Comparison of ENCODE assay signal across 10 mouse cellular contexts in genomic region chr17:81621188-81621644, GRCm38 (mm10).
DNase-seq lines count a peak whose midpoint lies in the region; ATAC-seq and TF ChIP-seq lines count a peak whose summit lies in the region.
"Had no signal": no experiment of that assay in that cellular context is flagged by ENCODE, and none has a peak within 500 bp of the region (broad histone marks: within the 10 kb centered on the region; RNA-seq: fewer than 3 reads in every experiment).

No protein-coding gene starts in this region.

- WGBS in kidney, postnatal 0 days, result 47% methylated on average over 2 of the region's 2 CpGs
- WGBS in forebrain, embryonic 16.5 days, result 65% methylated on average over 2 of the region's 2 CpGs
- WGBS in kidney, embryonic 14.5 days, result 55% methylated on average over 2 of the region's 2 CpGs
- 60% methylated on average over 2 of the region's 2 CpGs for WGBS in kidney, embryonic 16.5 days

- H3K4me3 ChIP-seq in kidney, postnatal 0 days (replicated peaks; ENCODE audit: low read depth, low read length), result no peak overlapping the region
- no peak overlapping the region for H3K4me3 ChIP-seq in forebrain, embryonic 16.5 days (replicated peaks; ENCODE audit: low read length)
- H3K4me3 ChIP-seq in kidney, embryonic 14.5 days (ENCODE audit: low read length), result no peak overlapping the region
- no peak overlapping the region for H3K4me3 ChIP-seq in kidney, embryonic 16.5 days (ENCODE audit: low read length)
- H3K4me3 ChIP-seq: heart, embryonic 15.5 days had no signal

- TF ChIP-seq CTCF in kidney, postnatal 0 days (IDR thresholded peaks at IDR 0.05; ENCODE audit: low read depth), result no peak

- H3K9ac ChIP-seq in kidney, postnatal 0 days (ENCODE audit: low read depth, low read length), result no peak overlapping the region
- no peak overlapping the region for H3K9ac ChIP-seq in forebrain, embryonic 16.5 days (replicated peaks; ENCODE audit: low read depth, low read length)
- no peak overlapping the region for H3K9ac ChIP-seq in kidney, embryonic 14.5 days (ENCODE audit: low read depth, low read length)
- H3K9ac ChIP-seq in kidney, embryonic 16.5 days (replicated peaks; ENCODE audit: low read length), result no peak overlapping the region
- H3K9ac ChIP-seq: heart, embryonic 15.5 days; liver, embryonic 14.5 days had no signal

- 0 out of 2 replicates have a peak, but pooled peaks cover 2% of the 10 kb centered on the region for H3K4me1 ChIP-seq in kidney, postnatal 0 days (replicated peaks; ENCODE audit: insufficient read depth, low read length)
- H3K4me1 ChIP-seq in forebrain, embryonic 16.5 days (replicated peaks; ENCODE audit: control insufficient read depth, insufficient read depth, low read length), result peaks cover 6% of the 10 kb centered on the region; the same call in 1 of the 2 replicates
- H3K4me1 ChIP-seq in kidney, embryonic 14.5 days (ENCODE audit: control insufficient read depth, insufficient read depth, low read length), result no peaks in the 10 kb centered on the region
- H3K4me1 ChIP-seq in kidney, embryonic 16.5 days (ENCODE audit: insufficient read depth, low read length), result no peaks in the 10 kb centered on the region; the same call in 1 of the 2 replicates

- H3K36me3 ChIP-seq in kidney, postnatal 0 days (ENCODE audit: insufficient read depth, low read length), result no peaks in the 10 kb centered on the region
- no peaks in the 10 kb centered on the region for H3K36me3 ChIP-seq in forebrain, embryonic 16.5 days (ENCODE audit: control insufficient read depth, insufficient read depth)
- no peaks in the 10 kb centered on the region for H3K36me3 ChIP-seq in kidney, embryonic 14.5 days (ENCODE audit: control insufficient read depth, insufficient read depth, low read length)
- no peaks in the 10 kb centered on the region for H3K36me3 ChIP-seq in kidney, embryonic 16.5 days (ENCODE audit: insufficient read depth, low read length)
- H3K36me3 ChIP-seq: heart, embryonic 15.5 days had no signal

- H3K4me2 ChIP-seq in kidney, postnatal 0 days (ENCODE audit: low read length), result no peak overlapping the region
- H3K4me2 ChIP-seq in forebrain, embryonic 16.5 days (ENCODE audit: low read length), result no peak overlapping the region
- H3K4me2 ChIP-seq in kidney, embryonic 14.5 days (replicated peaks; ENCODE audit: low read depth, low read length), result no peak overlapping the region
- H3K4me2 ChIP-seq in kidney, embryonic 16.5 days (replicated peaks; ENCODE audit: low read depth, low read length), result no peak overlapping the region
- H3K4me2 ChIP-seq: heart, embryonic 15.5 days had no signal

- DNase-seq in kidney, postnatal 0 days (ENCODE audit: low spot score), result peak; percentile 35
- DNase-seq in kidney, postnatal 25 days, result no peak
- DNase-seq in lung, adult 18-20 months, result peak; percentile 46 to 47
- DNase-seq in kidney, adult 18-20 months, result no peak

- H3K27ac ChIP-seq in kidney, postnatal 0 days, result no peak overlapping the region
- no peak overlapping the region for H3K27ac ChIP-seq in forebrain, embryonic 16.5 days (ENCODE audit: low read length)
- H3K27ac ChIP-seq in kidney, embryonic 14.5 days (ENCODE audit: low read depth, low read length), result no peak overlapping the region
- H3K27ac ChIP-seq in kidney, embryonic 16.5 days (ENCODE audit: low read length), result no peak overlapping the region
- H3K27ac ChIP-seq: heart, embryonic 15.5 days; liver, embryonic 14.5 days had no signal

- H3K9me3 ChIP-seq in kidney, postnatal 0 days (replicated peaks; ENCODE audit: low read length), result no peaks in the 10 kb centered on the region
- H3K9me3 ChIP-seq in forebrain, embryonic 16.5 days (ENCODE audit: control insufficient read depth, low read length), result no peaks in the 10 kb centered on the region
- H3K9me3 ChIP-seq in kidney, embryonic 14.5 days (ENCODE audit: control insufficient read depth, low read length), result no peaks in the 10 kb centered on the region
- H3K9me3 ChIP-seq in kidney, embryonic 16.5 days (ENCODE audit: low read length), result no peaks in the 10 kb centered on the region
- H3K9me3 ChIP-seq: heart, embryonic 15.5 days had no signal

- H3K27me3 ChIP-seq in kidney, postnatal 0 days (ENCODE audit: insufficient read depth, low read length), result no peaks in the 10 kb centered on the region
- H3K27me3 ChIP-seq in forebrain, embryonic 16.5 days (replicated peaks; ENCODE audit: control insufficient read depth, insufficient read depth, low read length), result no peaks in the 10 kb centered on the region
- no peaks in the 10 kb centered on the region for H3K27me3 ChIP-seq in kidney, embryonic 14.5 days (ENCODE audit: control insufficient read depth, insufficient read depth, low read length)
- H3K27me3 ChIP-seq in kidney, embryonic 16.5 days (ENCODE audit: insufficient read depth, low read length), result no peaks in the 10 kb centered on the region
- H3K27me3 ChIP-seq: heart, embryonic 15.5 days had no signal

- no peak for ATAC-seq in kidney, postnatal 0 days (replicated peaks; ENCODE audit: low FRiP score, low read depth)
- ATAC-seq in cerebellum, adult (ENCODE audit: insufficient number of reproducible peaks, low FRiP score, low TSS enrichment), result peak; percentile 99
- peak; percentile 62 for ATAC-seq in forebrain, embryonic 16.5 days
- ATAC-seq in kidney, embryonic 14.5 days (ENCODE audit: low FRiP score, low TSS enrichment), result no peak
- no peak for ATAC-seq in kidney, embryonic 16.5 days (ENCODE audit: low FRiP score, low TSS enrichment)

Comparison
In these comparisons a context has a peak if more than half of its experiments do, and no peak if none do; other contexts are left out.
1. DNase-seq: peak in kidney, postnatal 0 days (single experiment) and lung, adult 18-20 months (2 of 2); none in kidney, postnatal 25 days (0 of 2) and kidney, adult 18-20 months (single experiment).
2. ATAC-seq: peak in cerebellum, adult (single experiment) and forebrain, embryonic 16.5 days (single experiment); none in kidney, postnatal 0 days (single experiment), kidney, embryonic 14.5 days (single experiment) and kidney, embryonic 16.5 days (single experiment).